Mouse (Mus musculus) cortical plate, adult 2 months (tissue): ENCODE data around the gene Gm28635. TPM values are rescaled to one million over a fixed set of nuclear protein-coding genes. Genes with fewer than 3 reads are reported as not detected.

Experiments used
- H3K27ac ChIP-seq: fragments of 200-500 bp; 2 replicates; pipeline ENCODE4 v1.5.1; 2012; ENCODE audit warnings: low read length, control low read depth, inconsistent platforms; ENCODE audit not compliant: insufficient read depth
- H3K4me1 ChIP-seq: fragments of 200-500 bp; 2 replicates; pipeline ENCODE4 v1.6.1; 2011; ENCODE audit warnings: low read length; ENCODE audit not compliant: control insufficient read depth, insufficient read depth
- H3K4me3 ChIP-seq: fragments of 200-500 bp; 2 replicates; pipeline ENCODE4 v1.5.1; 2011; ENCODE audit warnings: mild to moderate bottlenecking, low read length, control low read depth; ENCODE audit not compliant: insufficient read depth
- CTCF ChIP-seq: fragments of 200-500 bp; IDR thresholded peaks from 2 replicates; pipeline ENCODE4 v1.5.1; 2011; ENCODE audit warnings: mild to moderate bottlenecking, control low read depth, low read length; ENCODE audit not compliant: insufficient read depth; ENCODE audit errors: extremely low read depth
- POLR2A ChIP-seq: fragments of 200-500 bp; IDR thresholded peaks from 2 replicates; pipeline ENCODE4 v1.6.1; 2011; ENCODE audit warnings: mild to moderate bottlenecking, low read length, control low read depth; ENCODE audit not compliant: insufficient read depth; ENCODE audit errors: extremely low read depth
- polyA plus RNA-seq: library from polyadenylated mRNA; depleted of rRNA; stranded (reverse); fragments of >200 nt; gene quantifications from 2 replicates; pipeline ENCODE4 v1.2.3, GENCODE M21; 2012

Gene Gm28635
- polyA plus RNA-seq, 1 experiment, result not detected

GRCm38 (mm10) chr2:84618914-84619313 lies 58.9 kb downstream of the Gm28635 start:
- Histone ChIP-seq H3K4me1 (peaks cover 6% of the 10 kb centered on the region; the same call in 1 of the 2 replicates), H3K4me3 (no peak overlapping the region), H3K27ac (0 out of 2 replicates have a peak overlapping the region, but pooled peaks have one; percentile 16)
- TF ChIP-seq POLR2A (no peak), CTCF (no peak)

- H3K4me1 ChIP-seq, result peaks cover 4% of the 10 kb centered on the region; the same call in 1 of the 2 replicates
- TF ChIP-seq CTCF (peak; percentile 29; the same call in 1 of the 2 replicates), POLR2A (no peak)
- H3K4me3 ChIP-seq, result no peak overlapping the region
- no peak overlapping the region for H3K27ac ChIP-seq
Measured at GRCm38 (mm10) chr2:84617637-84618515, 60.0 kb downstream of the Gm28635 start.

DNA sequence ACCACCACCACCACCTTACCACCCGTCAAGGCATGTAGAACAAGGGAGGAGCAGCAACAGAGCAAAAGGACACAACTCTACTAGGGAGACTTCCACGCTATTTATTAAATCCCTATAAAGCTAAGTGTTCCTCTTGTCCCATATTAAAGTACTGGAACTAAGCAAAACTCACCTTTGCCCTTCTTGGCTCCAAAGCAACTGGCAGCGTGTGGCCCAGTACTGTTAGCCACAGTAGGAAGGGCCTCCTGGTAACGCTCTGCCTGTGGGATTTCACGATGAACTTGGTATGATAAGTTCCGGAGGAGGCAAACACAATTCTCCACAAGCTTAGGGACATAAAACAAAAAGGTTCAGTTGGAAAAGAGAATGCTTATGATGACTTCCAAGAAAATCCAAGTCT lies 65.1 kb downstream of the Gm28635 start:
- no peak for TF ChIP-seq CTCF
- no peak for TF ChIP-seq POLR2A
- Histone ChIP-seq H3K4me3 (no peak overlapping the region), H3K4me1 (no peaks in the 10 kb centered on the region), H3K27ac (no peak overlapping the region)

DNA sequence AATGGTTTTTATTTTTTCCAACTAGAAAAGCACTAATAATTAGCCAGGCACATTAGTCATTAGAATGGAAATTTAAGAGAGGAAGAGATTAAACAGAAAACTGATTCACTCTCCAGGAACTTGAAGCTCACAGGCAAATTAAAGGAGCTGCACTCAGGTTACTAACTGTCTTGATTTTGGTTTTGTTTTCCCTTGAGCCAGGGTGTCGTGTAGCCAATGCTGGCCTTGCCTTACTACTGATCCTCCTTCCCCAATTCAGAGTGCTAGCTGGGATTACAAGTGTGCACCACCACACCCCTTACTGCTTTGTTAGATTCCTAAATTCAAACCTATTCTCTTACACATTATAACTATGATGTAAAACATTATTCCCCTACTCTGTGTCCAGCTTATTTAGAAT lies 70.0 kb downstream of the Gm28635 start:
- Histone ChIP-seq H3K4me1 (no peaks in the 10 kb centered on the region), H3K4me3 (no peak overlapping the region), H3K27ac (no peak overlapping the region)
- no peak for TF ChIP-seq CTCF
- TF ChIP-seq POLR2A, result no peak

DNA sequence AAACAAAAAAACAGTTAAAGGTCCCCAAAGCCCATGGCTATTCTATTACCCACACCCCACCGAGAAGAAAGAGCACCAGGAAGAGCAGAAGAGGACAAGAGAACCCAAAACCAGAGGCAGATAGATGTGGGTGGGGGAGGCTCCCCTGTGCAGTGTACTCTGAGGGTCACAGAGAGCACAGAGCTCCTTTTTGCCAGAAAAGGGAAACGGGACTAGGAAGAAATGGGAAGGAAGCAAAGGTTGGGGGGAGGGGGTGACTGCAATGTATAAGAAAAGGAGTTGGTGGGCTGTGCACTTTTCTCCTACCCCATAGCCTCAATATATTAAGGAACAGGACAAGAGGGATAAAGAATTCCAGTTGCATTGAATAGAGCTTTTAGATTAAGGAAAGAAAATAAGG lies 76.9 kb downstream of the Gm28635 start:
- Histone ChIP-seq H3K27ac (no peak overlapping the region), H3K4me1 (no peaks in the 10 kb centered on the region; the same call in 1 of the 2 replicates), H3K4me3 (no peak overlapping the region)
- no peak for TF ChIP-seq CTCF
- no peak for TF ChIP-seq POLR2A

DNA sequence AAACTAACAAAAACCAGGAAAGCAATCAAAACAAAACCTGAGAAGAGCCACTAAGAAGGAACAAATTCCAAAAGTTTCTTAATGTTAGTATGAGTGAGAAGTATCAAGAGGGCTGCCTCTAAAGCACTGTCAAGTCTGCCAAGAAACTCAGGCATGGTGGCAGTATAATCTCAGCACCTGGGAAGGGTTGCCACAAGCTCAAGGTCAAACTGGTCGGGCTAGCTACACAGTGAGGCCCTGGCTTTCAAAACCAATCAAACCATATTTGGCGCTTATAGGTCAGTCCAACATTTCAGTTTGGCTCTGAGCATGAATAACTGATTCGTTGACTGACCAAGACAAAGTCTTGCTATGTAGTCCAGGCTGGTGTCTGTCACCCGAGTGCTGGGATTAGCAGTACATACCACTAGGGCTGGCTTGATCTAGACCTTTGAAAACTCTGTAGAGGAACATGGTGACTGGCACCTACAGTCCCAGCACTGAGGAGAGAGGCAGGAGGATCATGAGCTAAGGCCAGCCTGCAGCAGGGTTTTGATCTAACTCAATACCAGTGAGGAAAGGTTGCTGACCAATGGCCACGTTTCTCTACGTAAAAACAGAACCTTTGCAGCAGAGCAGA lies 78.5 kb downstream of the Gm28635 start:
- H3K27ac ChIP-seq, result no peak overlapping the region
- H3K4me3 ChIP-seq, result no peak overlapping the region
- TF ChIP-seq CTCF (no peak), POLR2A (no peak)
- H3K4me1 ChIP-seq, result no peaks in the 10 kb centered on the region; the same call in 1 of the 2 replicates

GRCm38 (mm10) chr2:84597123-84597522 lies 80.7 kb downstream of the Gm28635 start:
- no peak overlapping the region for H3K4me3 ChIP-seq
- no peak overlapping the region for H3K27ac ChIP-seq
- no peaks in the 10 kb centered on the region; the same call in 1 of the 2 replicates for H3K4me1 ChIP-seq
- TF ChIP-seq CTCF (no peak), POLR2A (no peak)

GRCm38 (mm10) chr2:84592801-84593200 lies 85.0 kb downstream of the Gm28635 start:
- no peak for TF ChIP-seq CTCF
- no peak for TF ChIP-seq POLR2A
- H3K27ac ChIP-seq, result no peak overlapping the region
- no peaks in the 10 kb centered on the region; the same call in 1 of the 2 replicates for H3K4me1 ChIP-seq
- H3K4me3 ChIP-seq, result no peak overlapping the region

GRCm38 (mm10) chr2:84585700-84586099 lies 92.1 kb downstream of the Gm28635 start:
- Histone ChIP-seq H3K27ac (no peak overlapping the region), H3K4me1 (no peaks in the 10 kb centered on the region), H3K4me3 (no peak overlapping the region)
- no peak for TF ChIP-seq POLR2A
- TF ChIP-seq CTCF, result no peak
